Mouse (Mus musculus) erythroblast, embryonic 14.5 days (primary cell): ENCODE measurements around the gene Plekhg3.

Experiments
- GATA1 ChIP-seq: IDR thresholded peaks from 2 replicates; pipeline ENCODE4 v1.6.1; 2012; ENCODE audit warnings: low read length, inconsistent platforms, mixed read lengths
- TAL1 ChIP-seq: IDR thresholded peaks from 3 replicates; pipeline ENCODE4 v1.6.1; 2012; ENCODE audit warnings: low read length, inconsistent platforms, mixed read lengths

DNA sequence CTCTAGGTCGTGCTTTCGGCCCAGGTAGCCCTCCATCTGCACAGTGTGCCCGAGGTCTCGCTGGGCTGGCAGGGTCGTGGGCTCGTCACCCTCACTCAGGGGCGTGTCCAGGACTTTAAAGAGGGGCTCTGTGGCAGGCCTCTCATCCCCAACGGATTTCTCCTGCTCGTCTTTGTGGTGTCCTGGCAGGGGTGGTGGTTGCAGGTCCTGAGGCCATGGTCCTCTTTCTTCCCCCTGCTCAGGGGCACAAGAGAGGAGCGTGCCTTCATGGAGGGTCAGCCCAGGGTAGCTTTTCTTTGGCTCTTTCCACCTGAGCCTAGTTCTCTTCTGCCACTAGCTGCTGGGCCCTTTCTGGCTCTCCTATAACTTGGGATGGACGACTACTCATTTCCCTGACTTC lies 56.7 kb downstream of the Plekhg3 start:
- no peak for TF ChIP-seq TAL1
- TF ChIP-seq GATA1 = no peak
